Mouse (Mus musculus) myocyte (in vitro differentiated cells): ENCODE results near the gene Hspa1b. TPM values are rescaled to one million over a fixed set of nuclear protein-coding genes. Genes with fewer than 3 reads are reported as not detected.

Source experiments
- H3K27me3 ChIP-seq: one replicate; pipeline ENCODE4 v1.6.1; 2011; ENCODE audit not compliant: control insufficient read depth, insufficient read depth, insufficient read length
- H3K36me3 ChIP-seq: one replicate; pipeline ENCODE4 v1.6.1; 2011; ENCODE audit not compliant: control insufficient read depth, insufficient read depth
- H3K4me2 ChIP-seq: one replicate; pipeline ENCODE4 v1.6.1; 2011; ENCODE audit warnings: low read depth, control low read depth
- H3K4me3 ChIP-seq: one replicate; pipeline ENCODE4 v1.5.1; 2011; ENCODE audit warnings: mild to moderate bottlenecking, control low read depth, moderate library complexity
- H3K79me2 ChIP-seq: one replicate; pipeline ENCODE4 v1.6.1; 2011; ENCODE audit not compliant: control insufficient read depth, insufficient read depth
- H3ac ChIP-seq: one replicate; pipeline ENCODE4 v1.6.1; 2011; ENCODE audit not compliant: control insufficient read depth, insufficient read length
- CEBPB ChIP-seq: IDR thresholded peaks from 2 replicates; pipeline ENCODE4 v1.6.1; 2011; ENCODE audit warnings: mild to moderate bottlenecking, moderate library complexity; ENCODE audit not compliant: poor library complexity, insufficient read depth, severe bottlenecking
- E2F4 ChIP-seq: IDR thresholded peaks from one replicate; pipeline ENCODE4 v1.6.1; 2011; ENCODE audit warnings: mild to moderate bottlenecking, control low read depth, moderate library complexity; ENCODE audit not compliant: insufficient read depth
- MAX ChIP-seq: IDR thresholded peaks from one replicate; pipeline ENCODE4 v1.6.1; 2011; ENCODE audit warnings: low read depth, mild to moderate bottlenecking, control low read depth
- MYOD1 ChIP-seq, 3 experiments: IDR thresholded peaks; one replicate each; pipeline ENCODE4 v1.6.1; 2011; ENCODE audit warnings: control low read depth in 2 of 3, low read depth in 2 of 3, mild to moderate bottlenecking in 2 of 3, moderate library complexity in 1 of 3; ENCODE audit not compliant: insufficient read length in 2 of 3, control insufficient read depth in 1 of 3
- MYOG ChIP-seq, 3 experiments: IDR thresholded peaks; one replicate each; pipeline ENCODE4 v1.6.1; 2011; ENCODE audit warnings: control low read depth in 2 of 3, low read depth in 2 of 3, mild to moderate bottlenecking in 2 of 3; ENCODE audit not compliant: insufficient read length in 2 of 3, control insufficient read depth in 1 of 3, insufficient read depth in 1 of 3
- POLR2A ChIP-seq: IDR thresholded peaks from one replicate; pipeline ENCODE4 v1.6.1; 2011; ENCODE audit warnings: low read depth, mild to moderate bottlenecking, control low read depth, moderate library complexity; ENCODE audit not compliant: insufficient read length
- POLR2AphosphoS2 ChIP-seq: IDR thresholded peaks from one replicate; pipeline ENCODE4 v1.6.1; 2011; ENCODE audit warnings: low read depth, control low read depth; ENCODE audit not compliant: insufficient read length
- REST ChIP-seq: IDR thresholded peaks from one replicate; pipeline ENCODE4 v1.6.1; 2011; ENCODE audit warnings: mild to moderate bottlenecking, control low read depth, moderate library complexity; ENCODE audit not compliant: insufficient read depth, insufficient read length
- SRF ChIP-seq: IDR thresholded peaks from one replicate; pipeline ENCODE4 v1.6.1; 2011; ENCODE audit warnings: low read depth; ENCODE audit not compliant: control insufficient read depth, insufficient read length
- TCF12 ChIP-seq: IDR thresholded peaks from one replicate; pipeline ENCODE4 v1.6.1; 2011; ENCODE audit warnings: mild to moderate bottlenecking, control low read depth; ENCODE audit not compliant: poor library complexity, insufficient read depth, severe bottlenecking
- TCF3 ChIP-seq: IDR thresholded peaks from one replicate; pipeline ENCODE4 v1.6.1; 2011; ENCODE audit warnings: low read depth, control low read depth; ENCODE audit not compliant: insufficient read length
- USF1 ChIP-seq: IDR thresholded peaks from one replicate; pipeline ENCODE4 v1.6.1; 2011; ENCODE audit warnings: low read depth, mild to moderate bottlenecking, control low read depth, moderate library complexity
- polyA plus RNA-seq: library from polyadenylated mRNA; unstranded; fragments of >200 nt; fragmentation: generic; extraction: Trizol; gene quantifications from one replicate; pipeline ENCODE4 v1.2.1, GENCODE M21; 2012; ENCODE audit warnings: missing spikeins

The Hspa1b gene
- polyA plus RNA-seq, 1 experiment: 7.3 TPM

GRCm38 (mm10) chr17:34954831-34955230 lies 4.2 kb downstream of the Hspa1b start:
- Histone ChIP-seq H3K4me3 (no peak overlapping the region), H3K36me3 (peaks cover 12% of the 10 kb centered on the region), H3K27me3 (no peaks in the 10 kb centered on the region), H3K4me2 (no peak overlapping the region), H3K79me2 (peaks cover 18% of the 10 kb centered on the region), H3ac (no peak overlapping the region)
- TF ChIP-seq TCF12 (no peak), USF1 (no peak), SRF (no peak), E2F4 (no peak), REST (no peak), POLR2AphosphoS2 (no peak), MAX (no peak), POLR2A (no peak), TCF3 (no peak), CEBPB (no peak), MYOD1 (IDR thresholded peaks at IDR 0.05; ENCODE audit: control insufficient read depth in 1 of 3, insufficient read length in 2 of 3, low read depth in 2 of 3) (no peak), MYOG (IDR thresholded peaks at IDR 0.05; ENCODE audit: control insufficient read depth in 1 of 3, insufficient read depth in 1 of 3, insufficient read length in 2 of 3, low read depth in 2 of 3) (no peak)

GRCm38 (mm10) chr17:34953904-34954303 lies 5.1 kb downstream of the Hspa1b start:
- TF ChIP-seq MYOD1 (IDR thresholded peaks at IDR 0.05; ENCODE audit: control insufficient read depth in 1 of 3, insufficient read length in 2 of 3, low read depth in 2 of 3) (no peak), POLR2A (no peak), SRF (no peak)

GRCm38 (mm10) chr17:34953258-34953657 lies 5.8 kb downstream of the Hspa1b start:
- no peak overlapping the region for H3ac ChIP-seq
- TF ChIP-seq MAX: no peak
- no peak for TF ChIP-seq TCF3
- no peak for TF ChIP-seq SRF
- no peak for TF ChIP-seq REST
- no peak for TF ChIP-seq POLR2A
- no peak for TF ChIP-seq E2F4
- no peak for TF ChIP-seq POLR2AphosphoS2
- TF ChIP-seq TCF12: no peak
- no peak for TF ChIP-seq MYOD1 (IDR thresholded peaks at IDR 0.05; ENCODE audit: control insufficient read depth in 1 of 3, insufficient read length in 2 of 3, low read depth in 2 of 3)
- no peak for TF ChIP-seq CEBPB
- no peak for TF ChIP-seq MYOG (IDR thresholded peaks at IDR 0.05; ENCODE audit: control insufficient read depth in 1 of 3, insufficient read depth in 1 of 3, insufficient read length in 2 of 3, low read depth in 2 of 3)
- no peak for TF ChIP-seq USF1
- no peaks in the 10 kb centered on the region for H3K27me3 ChIP-seq
- H3K4me2 ChIP-seq: peak overlapping the region; percentile 58
- peak overlapping the region; percentile 99 for H3K4me3 ChIP-seq
- peaks cover 14% of the 10 kb centered on the region for H3K36me3 ChIP-seq
- peaks cover 18% of the 10 kb centered on the region for H3K79me2 ChIP-seq

More at GRCm38 (mm10) chr17:34953904-34954303, 5.1 kb downstream of the Hspa1b start:
- peaks cover 18% of the 10 kb centered on the region for H3K79me2 ChIP-seq
- no peaks in the 10 kb centered on the region for H3K27me3 ChIP-seq
- no peak overlapping the region for H3K4me2 ChIP-seq
- peaks cover 14% of the 10 kb centered on the region for H3K36me3 ChIP-seq
- no peak overlapping the region for H3ac ChIP-seq
- H3K4me3 ChIP-seq: no peak overlapping the region

GRCm38 (mm10) chr17:34952378-34953040 lies 6.5 kb downstream of the Hspa1b start:
- Histone ChIP-seq H3K4me3 (peak overlapping the region; percentile 99), H3K4me2 (peak overlapping the region; percentile 58), H3K36me3 (peaks cover 14% of the 10 kb centered on the region), H3ac (peak overlapping the region; percentile 48), H3K27me3 (no peaks in the 10 kb centered on the region), H3K79me2 (peaks cover 18% of the 10 kb centered on the region)
- TF ChIP-seq MYOG (IDR thresholded peaks at IDR 0.05; ENCODE audit: control insufficient read depth in 1 of 3, insufficient read depth in 1 of 3, insufficient read length in 2 of 3, low read depth in 2 of 3): no peak
- no peak for TF ChIP-seq TCF12
- peak; percentile 98 for TF ChIP-seq POLR2A
- TF ChIP-seq CEBPB: no peak
- peak; percentile 99 for TF ChIP-seq MAX
- TF ChIP-seq MYOD1 (IDR thresholded peaks at IDR 0.05; ENCODE audit: control insufficient read depth in 1 of 3, insufficient read length in 2 of 3, low read depth in 2 of 3): no peak
- no peak for TF ChIP-seq SRF
- TF ChIP-seq REST: no peak
- TF ChIP-seq E2F4: peak; percentile 22
- TF ChIP-seq POLR2AphosphoS2: peak; percentile 97
- TF ChIP-seq USF1: no peak
- no peak for TF ChIP-seq TCF3
